Mouse (Mus musculus): Measurements from ENCODE around the gene Lamtor4.

Lamtor4 gene

GRCm38 (mm10) chr5:138291638-138292037, 36.4 kb downstream of the Lamtor4 start:
- no peak for DNase-seq (ENCODE audit: low read depth in 2 of 2, low spot score in 2 of 2)

GRCm38 (mm10) chr5:138294158-138294557, 38.9 kb downstream of the Lamtor4 start:
- DNase-seq (ENCODE audit: low read depth in 2 of 2, low spot score in 2 of 2): no peak

GRCm38 (mm10) chr5:138299613-138300012, 44.3 kb downstream of the Lamtor4 start:
- no peak for DNase-seq (ENCODE audit: low read depth in 2 of 2, low spot score in 2 of 2)

Measured in CD8-positive naive resting alpha-beta T cell, adult 2 months (primary cell).